Mouse (Mus musculus) midbrain, embryonic 12.5 days (tissue): ENCODE data around the gene Nasp. TPM values are rescaled to one million over a fixed set of nuclear protein-coding genes. Genes with fewer than 3 reads are reported as not detected.
A peak's percentile ranks its signal among the peaks of the same experiment; 100 is the strongest.

Experiments
- ATAC-seq: fragments of 200-750 bp; cut with Nextera tagmentation; 2 replicates; pipeline ENCODE4 v1.8.0; 2017; ENCODE audit warnings: low read depth, moderate TSS enrichment, moderate library complexity; ENCODE audit not compliant: low FRiP score
- H3K27ac ChIP-seq: fragments of 300-500 bp; sonication (generic); replicated peaks from 2 replicates; pipeline ENCODE4 v1.5.1; 2016; ENCODE audit warnings: mild to moderate bottlenecking
- H3K27me3 ChIP-seq: fragments of 300-500 bp; sonication (generic); 2 replicates; pipeline ENCODE4 v1.6.1; 2016; ENCODE audit warnings: mild to moderate bottlenecking
- H3K36me3 ChIP-seq: fragments of 300-500 bp; sonication (generic); 2 replicates; pipeline ENCODE4 v1.6.1; 2016
- H3K4me1 ChIP-seq: fragments of 300-500 bp; sonication (generic); 2 replicates; pipeline ENCODE4 v1.6.1; 2016
- H3K4me2 ChIP-seq: fragments of 300-500 bp; sonication (generic); replicated peaks from 2 replicates; pipeline ENCODE4 v1.6.1; 2016; ENCODE audit warnings: mild to moderate bottlenecking, moderate library complexity
- H3K4me3 ChIP-seq: fragments of 300-500 bp; sonication (generic); 2 replicates; pipeline ENCODE4 v1.5.1; 2016; ENCODE audit warnings: mild to moderate bottlenecking
- H3K9ac ChIP-seq: fragments of 300-500 bp; sonication (generic); replicated peaks from 2 replicates; pipeline ENCODE4 v1.6.1; 2016; ENCODE audit warnings: mild to moderate bottlenecking, moderate library complexity
- H3K9me3 ChIP-seq: fragments of 300-500 bp; sonication (generic); 2 replicates; pipeline ENCODE4 v1.6.1; 2016; ENCODE audit warnings: mild to moderate bottlenecking
- WGBS: fragments of 180-500 bp; shearing (Covaris S2); methylation state at CpG from one replicate; pipeline ENCODE4 v1.1.7; 2016; 5-methylcytosine and 5-hydroxymethylcytosine counted together
- polyA plus RNA-seq: library from polyadenylated mRNA; unstranded; fragments of >200 nt; fragmentation: Nextera tagmentation; extraction: Ambion mirVana; gene quantifications from 2 replicates; pipeline ENCODE4 v1.2.1, GENCODE M21; 2016

Gene Nasp
- polyA plus RNA-seq, 1 experiment from 2014 or later: 229 TPM

- no peaks in the 10 kb centered on the region for H3K27me3 ChIP-seq
- peak overlapping the region; percentile 95 for H3K27ac ChIP-seq
- peak overlapping the region; percentile 94 for H3K9ac ChIP-seq
- H3K4me1 ChIP-seq: peaks cover 21% of the 10 kb centered on the region
- H3K9me3 ChIP-seq: no peaks in the 10 kb centered on the region
- peaks cover 16% of the 10 kb centered on the region for H3K36me3 ChIP-seq
- ATAC-seq: peak; percentile 92
- H3K4me3 ChIP-seq: peak overlapping the region; percentile 99
- H3K4me2 ChIP-seq: peak overlapping the region; percentile 66
- under 1% methylated on average over 13 of the region's 13 CpGs for WGBS
Measured at GRCm38 (mm10) chr4:116627359-116627716, 403 bp downstream of the Nasp start.

GRCm38 (mm10) chr4:116626658-116627358 is 933 bp downstream of the Nasp start:
- Histone ChIP-seq H3K4me2 (peak overlapping the region; percentile 66), H3K4me3 (peak overlapping the region; percentile 99), H3K9me3 (no peaks in the 10 kb centered on the region), H3K27me3 (no peaks in the 10 kb centered on the region), H3K4me1 (peaks cover 21% of the 10 kb centered on the region), H3K27ac (peak overlapping the region; percentile 95), H3K9ac (peak overlapping the region; percentile 94), H3K36me3 (peaks cover 15% of the 10 kb centered on the region)
- WGBS: under 1% methylated on average over 53 of the region's 53 CpGs
- peak; percentile 77 for ATAC-seq

- Histone ChIP-seq H3K4me3 (peak overlapping the region; percentile 99; the same call in 1 of the 2 replicates), H3K9ac (no peak overlapping the region), H3K36me3 (peaks cover 32% of the 10 kb centered on the region), H3K4me2 (peak overlapping the region; percentile 66), H3K4me1 (peaks cover 21% of the 10 kb centered on the region), H3K27ac (no peak overlapping the region), H3K27me3 (no peaks in the 10 kb centered on the region), H3K9me3 (no peaks in the 10 kb centered on the region)
- WGBS: 90% methylated on average over 4 of the region's 4 CpGs
- ATAC-seq: no peak
Measured at GRCm38 (mm10) chr4:116624831-116625230, 2.9 kb downstream of the Nasp start.

GRCm38 (mm10) chr4:116615237-116615636 is 12.5 kb downstream of the Nasp start:
- no peaks in the 10 kb centered on the region for H3K27me3 ChIP-seq
- no peaks in the 10 kb centered on the region for H3K4me1 ChIP-seq
- WGBS: 98% methylated on average over 2 of the region's 2 CpGs
- no peak overlapping the region for H3K9ac ChIP-seq
- H3K27ac ChIP-seq: no peak overlapping the region
- no peaks in the 10 kb centered on the region for H3K9me3 ChIP-seq
- no peak for ATAC-seq
- peaks cover 80% of the 10 kb centered on the region for H3K36me3 ChIP-seq
- H3K4me3 ChIP-seq: no peak overlapping the region
- no peak overlapping the region for H3K4me2 ChIP-seq

GRCm38 (mm10) chr4:116612621-116613020 is 15.1 kb downstream of the Nasp start:
- Histone ChIP-seq H3K4me2 (no peak overlapping the region), H3K4me3 (no peak overlapping the region), H3K27me3 (no peaks in the 10 kb centered on the region), H3K4me1 (no peaks in the 10 kb centered on the region), H3K9ac (no peak overlapping the region), H3K27ac (no peak overlapping the region), H3K9me3 (no peaks in the 10 kb centered on the region), H3K36me3 (peaks cover 74% of the 10 kb centered on the region)
- ATAC-seq: no peak
- WGBS: 96% methylated on average over 2 of the region's 2 CpGs

- peak overlapping the region; percentile 87 for H3K4me2 ChIP-seq
- peak overlapping the region; percentile 73 for H3K9ac ChIP-seq
- H3K4me3 ChIP-seq: peak overlapping the region; percentile 65
- peaks cover 25% of the 10 kb centered on the region for H3K4me1 ChIP-seq
- peak; percentile 92 for ATAC-seq
- WGBS: 1% methylated on average over 50 of the region's 50 CpGs
- no peaks in the 10 kb centered on the region for H3K9me3 ChIP-seq
- H3K27ac ChIP-seq: peak overlapping the region; percentile 76
- no peaks in the 10 kb centered on the region for H3K27me3 ChIP-seq
- peaks cover 39% of the 10 kb centered on the region for H3K36me3 ChIP-seq
Measured at GRCm38 (mm10) chr4:116596978-116597881, 30.5 kb downstream of the Nasp start.

GRCm38 (mm10) chr4:116596379-116596778 is 31.4 kb downstream of the Nasp start, which contains the start of gene Ccdc17:
Gene Ccdc17, plus strand, starts transcription at chr4:116596654.
- Histone ChIP-seq H3K9ac (peak within 1 kb of the TSS; percentile 73), H3K27me3 (no peaks in the 10 kb centered on the region), H3K4me3 (peak within 1 kb of the TSS; percentile 65), H3K9me3 (no peaks in the 10 kb centered on the region), H3K27ac (peak within 1 kb of the TSS; percentile 76), H3K4me2 (peak within 1 kb of the TSS; percentile 87), H3K4me1 (peaks cover 25% of the 10 kb centered on the region), H3K36me3 (peaks cover 39% of the 10 kb centered on the region)
- no peak for ATAC-seq
- WGBS: 26% methylated on average over 5 of the region's 5 CpGs

GRCm38 (mm10) chr4:116595793-116596192 is 31.9 kb downstream of the Nasp start:
- no peaks in the 10 kb centered on the region for H3K9me3 ChIP-seq
- H3K9ac ChIP-seq: no peak overlapping the region
- H3K4me3 ChIP-seq: no peak overlapping the region
- H3K27me3 ChIP-seq: no peaks in the 10 kb centered on the region
- peaks cover 39% of the 10 kb centered on the region for H3K36me3 ChIP-seq
- H3K4me2 ChIP-seq: no peak overlapping the region
- no peak for ATAC-seq
- H3K4me1 ChIP-seq: peaks cover 25% of the 10 kb centered on the region
- H3K27ac ChIP-seq: no peak overlapping the region
- WGBS: 81% methylated on average over 8 of the region's 8 CpGs

GRCm38 (mm10) chr4:116558151-116558882 is 69.4 kb downstream of the Nasp start:
- H3K4me2 ChIP-seq: peak overlapping the region; percentile 81
- WGBS: 6% methylated on average over 15 of the region's 15 CpGs
- H3K27ac ChIP-seq: peak overlapping the region; percentile 93; the same call in 1 of the 2 replicates

GRCm38 (mm10) chr4:116557306-116558121 is 70.2 kb downstream of the Nasp start, which contains the start of gene Gpbp1l1:
Gene Gpbp1l1, plus strand, starts transcription at chr4:116557658.
- Histone ChIP-seq H3K9me3 (no peaks in the 10 kb centered on the region), H3K27ac (peak within 1 kb of the TSS; percentile 93), H3K36me3 (peaks cover 12% of the 10 kb centered on the region), H3K4me2 (peak within 1 kb of the TSS; percentile 81), H3K9ac (peak within 1 kb of the TSS; percentile 79), H3K4me3 (peak within 1 kb of the TSS; percentile 85), H3K4me1 (peaks cover 17% of the 10 kb centered on the region), H3K27me3 (no peaks in the 10 kb centered on the region)
- peak; percentile 94 for ATAC-seq
- under 1% methylated on average over 78 of the region's 78 CpGs for WGBS

More at GRCm38 (mm10) chr4:116558151-116558882, 69.4 kb downstream of the Nasp start:
- H3K4me3 ChIP-seq: peak overlapping the region; percentile 85
- peaks cover 4% of the 10 kb centered on the region for H3K36me3 ChIP-seq
- peak overlapping the region; percentile 79 for H3K9ac ChIP-seq
- ATAC-seq: no peak
- no peaks in the 10 kb centered on the region for H3K9me3 ChIP-seq
- H3K4me1 ChIP-seq: peaks cover 17% of the 10 kb centered on the region
- no peaks in the 10 kb centered on the region for H3K27me3 ChIP-seq
